Mouse (Mus musculus) kidney, postnatal 36 days (tissue): ENCODE measurements around the gene Tespa1.
"Not testable (repeated sequence)": the region's sequence is repeated elsewhere in the genome, so short reads cannot be mapped to it uniquely, and the experiment has no call there.

Experiments used
- DNase-seq, 2 experiments: peaks; one replicate each; pipeline ENCODE4 v3.0.0; 2021 to 2022; ENCODE audit warnings: mixed read lengths in 2 of 2

Gene Tespa1

DNA sequence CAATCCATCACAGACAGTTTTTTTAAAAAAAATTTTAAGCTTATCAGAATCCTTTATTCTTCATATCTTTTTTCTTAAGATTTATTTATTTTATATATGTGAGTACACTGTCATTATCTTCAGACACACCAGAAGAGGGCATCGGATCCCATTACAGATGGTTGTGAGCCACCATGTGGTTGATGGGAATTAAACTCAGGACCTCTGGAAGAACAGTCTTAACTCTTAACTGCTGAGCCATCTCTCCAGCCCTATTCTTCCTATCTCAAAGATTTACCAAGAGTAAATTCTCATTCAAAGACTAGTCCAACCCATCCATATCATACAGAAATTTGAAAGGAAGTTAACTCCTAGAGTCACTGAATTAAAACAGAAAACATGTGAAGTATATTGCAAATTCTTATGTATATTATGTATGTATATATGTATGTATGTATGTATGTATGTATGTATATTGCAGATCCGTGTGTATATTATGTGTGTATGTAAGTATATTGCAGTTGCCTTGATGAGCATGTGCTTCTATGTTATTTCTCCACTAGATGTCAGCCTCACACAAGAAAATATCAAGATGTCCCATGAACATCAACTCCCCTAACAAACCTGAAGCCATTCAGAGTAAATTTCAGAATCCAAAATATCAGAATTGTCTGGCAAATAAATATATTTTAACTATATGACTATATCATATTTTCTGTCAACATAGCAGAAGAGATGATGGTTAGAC, 40.9 kb downstream of the Tespa1 start:
- DNase-seq = no peak

DNA sequence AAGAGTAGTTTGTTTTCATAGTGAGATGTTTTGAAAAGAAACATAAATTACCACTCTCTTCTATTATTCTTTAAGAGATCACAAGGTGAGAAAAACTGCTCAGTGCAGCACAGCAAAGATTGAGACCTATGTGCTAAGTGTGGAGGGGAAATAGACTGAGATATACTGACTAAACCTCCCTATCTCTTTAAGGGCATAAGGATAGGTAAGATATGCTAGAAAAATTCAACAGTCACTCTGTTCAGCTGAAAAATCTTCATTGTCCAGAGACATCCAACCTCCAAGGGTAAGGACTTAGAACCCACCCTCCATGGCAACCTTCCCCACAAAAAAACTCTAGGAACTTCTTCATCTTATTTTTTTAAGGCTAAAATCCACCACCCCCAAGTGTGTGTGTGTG, 42.1 kb downstream of the Tespa1 start:
- DNase-seq = no peak

DNA sequence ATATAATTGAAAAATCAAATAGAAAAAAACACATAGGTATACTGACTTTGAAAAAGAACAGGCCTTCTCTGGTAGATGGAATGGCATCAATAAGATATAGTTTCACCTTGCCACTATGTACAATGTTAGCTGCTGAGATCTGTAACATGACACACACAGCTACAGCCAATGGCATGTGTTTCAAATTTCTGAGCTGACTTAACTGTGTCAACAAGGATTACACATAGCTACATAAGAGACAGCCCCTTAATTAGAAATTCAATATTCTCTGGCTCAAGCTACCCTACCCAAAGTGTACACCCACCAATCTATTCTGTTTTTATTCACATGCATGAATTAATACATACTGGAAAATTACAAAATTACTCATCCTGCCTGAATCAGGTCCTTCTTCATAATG, 45.7 kb downstream of the Tespa1 start:
- DNase-seq = no peak

DNA sequence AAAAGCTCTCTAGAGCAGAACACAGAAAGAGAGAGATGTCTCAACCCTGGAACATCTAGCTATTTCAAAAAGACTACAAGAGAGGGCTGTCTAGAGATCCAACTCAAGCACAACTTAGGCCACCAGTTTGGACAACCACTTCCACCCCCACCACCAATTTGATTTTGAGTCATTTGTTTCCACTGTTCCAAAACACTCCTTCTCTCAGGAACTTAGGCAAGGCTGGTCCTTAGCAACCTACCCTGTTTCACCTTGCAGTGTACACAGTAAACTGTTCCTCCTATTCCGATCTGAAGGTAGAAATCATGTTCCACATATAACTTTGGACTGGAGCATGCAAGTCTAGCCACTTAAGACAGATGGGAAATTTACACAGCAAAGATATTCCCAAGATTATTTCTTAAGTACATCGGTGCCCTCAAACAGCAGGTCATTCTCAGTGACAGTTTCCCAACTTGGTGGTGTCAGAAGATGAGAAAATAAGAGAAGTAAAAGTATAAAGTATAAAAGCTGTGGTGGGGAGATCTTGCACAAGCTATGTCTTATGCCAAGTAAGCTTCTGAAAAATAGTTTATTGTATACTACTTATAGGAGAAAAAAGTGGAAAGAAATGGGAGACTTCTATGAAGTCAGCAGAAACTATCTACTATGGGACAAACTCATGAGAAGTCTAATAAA, 47.5 kb downstream of the Tespa1 start:
- DNase-seq = no peak

DNA sequence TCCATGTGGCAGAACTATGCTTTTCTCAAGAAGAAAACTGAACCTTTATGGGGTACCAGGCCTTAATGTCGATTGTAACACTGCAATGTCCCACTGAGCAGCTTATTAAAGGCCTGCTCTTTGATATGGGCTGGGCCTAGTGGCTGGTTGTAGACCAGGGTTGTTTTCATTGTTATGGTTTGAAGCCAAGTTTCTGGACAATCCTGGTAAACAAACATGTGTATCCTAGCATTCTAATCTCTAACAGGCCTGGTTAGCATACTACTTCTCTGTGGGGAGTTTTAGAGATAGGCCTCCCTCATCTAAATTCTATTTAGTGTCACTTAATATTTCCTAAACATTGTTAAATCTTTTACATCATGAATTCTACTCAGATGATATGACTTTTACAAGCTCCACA, 49.0 kb downstream of the Tespa1 start:
- DNase-seq = no peak

DNA sequence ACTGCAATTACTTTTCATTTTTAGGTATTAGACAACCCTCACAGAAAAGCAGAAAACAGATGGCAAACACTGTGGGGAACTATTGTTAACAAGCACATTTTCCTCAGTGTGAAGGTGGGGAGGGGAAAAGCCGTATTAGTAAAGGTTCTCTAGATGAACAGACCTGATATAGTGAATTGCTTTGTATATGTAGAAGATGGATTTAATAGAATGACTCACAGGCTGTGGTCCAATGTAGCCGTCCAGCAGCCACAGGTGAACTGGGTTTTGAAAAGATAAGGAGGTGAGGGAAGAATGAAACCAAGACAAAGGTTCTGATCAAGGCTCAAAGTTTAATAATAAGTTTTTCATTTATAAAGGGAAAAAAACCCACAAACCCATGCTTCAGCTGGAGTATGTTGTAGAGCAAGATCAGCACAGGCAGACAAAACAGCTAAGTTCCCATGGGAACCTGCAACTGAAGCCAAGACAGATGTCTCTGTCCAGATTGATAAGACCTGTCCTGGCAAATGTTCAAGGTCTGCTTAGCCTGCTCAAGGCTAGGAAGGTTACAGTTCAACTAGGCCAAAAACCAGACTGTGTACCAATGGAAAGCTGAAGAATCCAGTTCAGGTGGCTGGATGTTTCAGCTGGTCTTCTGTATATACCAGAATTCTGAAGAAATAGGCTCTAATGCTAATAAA, 50.0 kb downstream of the Tespa1 start:
- DNase-seq = no peak

DNA sequence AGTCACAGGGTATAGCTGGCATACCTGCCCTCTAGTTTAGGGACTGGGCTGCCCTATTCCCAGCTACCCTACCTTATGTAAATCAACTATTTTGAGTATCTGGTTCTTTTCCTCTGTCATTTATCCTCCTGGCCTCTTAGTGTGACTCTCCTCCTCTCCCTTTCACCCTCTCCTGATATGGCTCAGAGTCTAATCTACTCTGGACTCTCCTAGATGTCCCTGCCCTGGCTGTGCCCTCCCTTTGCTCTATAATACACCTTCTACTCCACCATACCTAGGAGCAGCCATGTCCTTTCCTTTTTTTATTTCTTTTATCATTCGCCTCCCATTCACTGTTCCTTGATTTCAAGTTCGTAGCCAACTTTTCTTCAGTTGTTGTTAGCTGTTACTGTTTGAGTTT, 52.5 kb downstream of the Tespa1 start:
- DNase-seq = no peak

DNA sequence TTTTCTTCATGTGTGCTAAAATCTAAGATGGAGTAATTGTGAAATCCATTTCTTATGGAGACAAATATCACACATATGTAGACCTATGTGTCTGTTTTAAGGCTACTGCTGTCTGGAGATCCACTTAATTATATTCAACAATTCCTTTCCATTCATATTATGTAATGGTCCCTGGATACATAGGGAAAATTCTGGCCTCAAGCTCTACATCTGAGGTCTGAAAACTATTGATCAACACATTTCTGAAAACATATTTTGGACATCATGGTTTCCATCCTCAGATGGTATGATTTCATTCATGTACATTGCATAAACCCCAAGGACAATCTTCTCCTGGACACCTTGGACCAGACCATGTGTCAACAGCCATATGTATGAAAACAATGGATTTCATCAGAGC, 71.6 kb downstream of the Tespa1 start, which contains the start of gene Vmn2r84:
Vmn2r84 (minus strand) TSS at position 101 of the 400 bp plus-strand sequence.
- DNase-seq = no peak

DNA sequence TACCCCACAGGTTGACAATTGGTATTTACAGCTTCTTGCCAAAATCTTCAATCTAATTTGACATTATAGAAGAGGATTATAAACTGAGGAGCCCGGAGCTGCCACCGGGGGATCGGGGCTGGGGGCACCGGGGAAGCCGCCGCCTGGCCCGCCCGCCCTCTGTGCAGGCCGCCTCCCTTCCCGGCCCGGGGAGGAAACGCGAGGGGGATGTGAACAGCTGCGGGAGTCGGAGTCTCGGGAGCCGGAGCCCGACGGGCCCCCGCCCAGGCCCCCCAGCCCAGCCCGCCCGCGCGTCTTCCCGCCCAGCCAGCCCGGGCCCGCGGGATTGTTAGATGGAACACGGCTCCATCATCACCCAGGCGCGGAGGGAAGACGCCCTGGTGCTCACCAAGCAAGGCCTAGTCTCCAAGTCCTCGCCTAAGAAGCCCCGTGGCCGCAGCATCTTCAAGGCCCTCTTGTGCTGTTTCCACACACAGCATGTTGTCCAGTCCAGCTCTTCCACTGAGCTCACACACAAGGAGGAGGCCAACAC, 89.6 kb downstream of the Tespa1 start:
- DNase-seq = not testable (repeated sequence)
